Mouse (Mus musculus) retina, postnatal 1 day (tissue): Measurements from ENCODE around the gene Becn1.
A peak's percentile ranks its signal among the peaks of the same experiment; 100 is the strongest.
"Not testable (repeated sequence)": the region's sequence is repeated elsewhere in the genome, so short reads cannot be mapped to it uniquely, and the experiment has no call there.

Experiments
- DNase-seq: peaks from one replicate; pipeline ENCODE4 v3.0.0-alpha.2; 2012

The Becn1 gene

GRCm38 (mm10) chr11:101302004-101302798 lies at the start of gene Becn1:
Becn1 (minus strand) TSS chr11:101302286.
- DNase-seq = peak; percentile 97

GRCm38 (mm10) chr11:101351721-101352111 lies 49.6 kb upstream of the Becn1 start:
- no peak for DNase-seq

- peak; percentile 9 for DNase-seq
These were observed 49.1 kb upstream of the Becn1 start for GRCm38 (mm10) chr11:101351100-101351720.

- no peak for DNase-seq
These were observed 47.1 kb upstream of the Becn1 start for GRCm38 (mm10) chr11:101349216-101349615.

- no peak for DNase-seq
These were observed 46.7 kb upstream of the Becn1 start for GRCm38 (mm10) chr11:101348774-101349173.

- DNase-seq = no peak
These were observed 45.1 kb upstream of the Becn1 start for GRCm38 (mm10) chr11:101347083-101347775.

- DNase-seq = peak; percentile 86
These were observed 36.2 kb upstream of the Becn1 start for GRCm38 (mm10) chr11:101338123-101338760.

- no peak for DNase-seq
These were observed 33.6 kb upstream of the Becn1 start for GRCm38 (mm10) chr11:101335685-101336084.

- DNase-seq = peak; percentile 26
These were observed 32.4 kb upstream of the Becn1 start for GRCm38 (mm10) chr11:101334516-101334915.

- DNase-seq = peak; percentile 27
These were observed 31.9 kb upstream of the Becn1 start for GRCm38 (mm10) chr11:101334023-101334422.

GRCm38 (mm10) chr11:101332537-101332936 lies 30.5 kb upstream of the Becn1 start:
- no peak for DNase-seq

- DNase-seq = not testable (repeated sequence)
These were observed 28.9 kb upstream of the Becn1 start for GRCm38 (mm10) chr11:101330961-101331360.

GRCm38 (mm10) chr11:101330371-101330924 lies 28.4 kb upstream of the Becn1 start, which contains the start of gene Aoc3:
Aoc3 (plus strand) TSS chr11:101330605.
- no peak for DNase-seq

- DNase-seq = no peak
These were observed 27.0 kb upstream of the Becn1 start for GRCm38 (mm10) chr11:101328941-101329635.

- peak; percentile 34 for DNase-seq
These were observed 25.2 kb upstream of the Becn1 start for GRCm38 (mm10) chr11:101327311-101327710.

GRCm38 (mm10) chr11:101326147-101326546 lies 24.1 kb upstream of the Becn1 start:
- no peak for DNase-seq

- not testable (repeated sequence) for DNase-seq
These were observed 23.1 kb upstream of the Becn1 start for GRCm38 (mm10) chr11:101325201-101325600.

- no peak for DNase-seq
These were observed 22.7 kb upstream of the Becn1 start, which contains the start of gene Aoc2 for GRCm38 (mm10) chr11:101324763-101325162. Aoc2 (plus strand) TSS chr11:101325063.

GRCm38 (mm10) chr11:101323609-101324008 lies 21.5 kb upstream of the Becn1 start:
- DNase-seq = peak; percentile 75

GRCm38 (mm10) chr11:101316501-101316917 lies 14.4 kb upstream of the Becn1 start:
- DNase-seq = no peak

GRCm38 (mm10) chr11:101315665-101316500 lies 13.8 kb upstream of the Becn1 start, which contains the start of gene Psme3:
Psme3 (plus strand) TSS chr11:101316213.
- peak; percentile 97 for DNase-seq
